Comparison of ENCODE assay signal across 10 mouse cellular contexts in genomic region chr16:17204990-17205389, GRCm38 (mm10). TPM values are rescaled to one million over a fixed set of nuclear protein-coding genes. Genes with fewer than 3 reads are reported as not detected.
DNase-seq lines count a peak whose midpoint lies in the region; ATAC-seq and TF ChIP-seq lines count a peak whose summit lies in the region.
"Had no signal": no experiment of that assay in that cellular context is flagged by ENCODE, and none has a peak within 500 bp of the region (broad histone marks: within the 10 kb centered on the region; RNA-seq: fewer than 3 reads in every experiment).

No protein-coding gene starts in this region.

- peaks cover 16% of the 10 kb centered on the region for H3K4me1 ChIP-seq in midbrain, embryonic 14.5 days (ENCODE audit: control insufficient read depth, insufficient read depth, low read length)
- H3K4me1 ChIP-seq in midbrain, embryonic 11.5 days (ENCODE audit: control insufficient read depth, insufficient read depth, low read length) = peaks cover 16% of the 10 kb centered on the region
- H3K4me1 ChIP-seq in heart, postnatal 0 days (ENCODE audit: control insufficient read depth, insufficient read depth) = peaks cover 12% of the 10 kb centered on the region

- no peak for TF ChIP-seq EP300 in heart, postnatal 0 days (IDR thresholded peaks at IDR 0.05; ENCODE audit: low read depth)

- no peak overlapping the region for H3K9ac ChIP-seq in midbrain, embryonic 14.5 days (replicated peaks; ENCODE audit: low read length)
- no peak overlapping the region for H3K9ac ChIP-seq in midbrain, embryonic 11.5 days (ENCODE audit: low read length)
- no peak overlapping the region for H3K9ac ChIP-seq in heart, postnatal 0 days (replicated peaks; ENCODE audit: low read depth, low read length)
- H3K9ac ChIP-seq: heart, embryonic 13.5 days had no signal

- H3K36me3 ChIP-seq in midbrain, embryonic 14.5 days (ENCODE audit: control insufficient read depth, insufficient read depth, low read length) = no peaks in the 10 kb centered on the region
- no peaks in the 10 kb centered on the region for H3K36me3 ChIP-seq in midbrain, embryonic 11.5 days (ENCODE audit: control insufficient read depth, insufficient read depth, low read length)
- H3K36me3 ChIP-seq in heart, postnatal 0 days (replicated peaks; ENCODE audit: control insufficient read depth, insufficient read depth, low read length) = no peaks in the 10 kb centered on the region
- H3K36me3 ChIP-seq: heart, embryonic 13.5 days had no signal

- no peaks in the 10 kb centered on the region for H3K9me3 ChIP-seq in midbrain, embryonic 14.5 days (ENCODE audit: control insufficient read depth, low read length)
- no peaks in the 10 kb centered on the region for H3K9me3 ChIP-seq in midbrain, embryonic 11.5 days (ENCODE audit: control insufficient read depth, low read length)
- H3K9me3 ChIP-seq in heart, postnatal 0 days (replicated peaks; ENCODE audit: control insufficient read depth, low read length) = no peaks in the 10 kb centered on the region
- H3K9me3 ChIP-seq: heart, embryonic 13.5 days; megakaryocyte, embryonic 14.5 days had no signal

- ATAC-seq in midbrain, embryonic 14.5 days (ENCODE audit: low FRiP score, low TSS enrichment) = no peak
- ATAC-seq in midbrain, embryonic 11.5 days (ENCODE audit: low FRiP score) = no peak
- no peak for ATAC-seq in heart, postnatal 0 days (ENCODE audit: insufficient read depth, low read depth)
- no peak for ATAC-seq in megakaryocyte progenitor cell, adult 5-6 weeks (replicated peaks; ENCODE audit: poor library complexity)

- H3K27ac ChIP-seq in midbrain, embryonic 14.5 days (replicated peaks; ENCODE audit: low read depth, low read length) = no peak overlapping the region
- no peak overlapping the region for H3K27ac ChIP-seq in midbrain, embryonic 11.5 days (ENCODE audit: low read depth, low read length)
- H3K27ac ChIP-seq in heart, postnatal 0 days (ENCODE audit: low read depth) = no peak overlapping the region
- H3K27ac ChIP-seq: heart, embryonic 13.5 days had no signal

- H3K4me2 ChIP-seq in midbrain, embryonic 14.5 days (ENCODE audit: low read length) = no peak overlapping the region
- no peak overlapping the region for H3K4me2 ChIP-seq in midbrain, embryonic 11.5 days
- no peak overlapping the region for H3K4me2 ChIP-seq in heart, postnatal 0 days (ENCODE audit: low read depth, low read length)
- H3K4me2 ChIP-seq: heart, embryonic 13.5 days had no signal

- 1% methylated on average over 6 of the region's 6 CpGs for WGBS in midbrain, embryonic 14.5 days
- 5% methylated on average over 6 of the region's 6 CpGs for WGBS in midbrain, embryonic 11.5 days
- WGBS in heart, postnatal 0 days = 5% methylated on average over 6 of the region's 6 CpGs

- no peak overlapping the region for H3K4me3 ChIP-seq in midbrain, embryonic 14.5 days (replicated peaks; ENCODE audit: low read depth, low read length)
- no peak overlapping the region for H3K4me3 ChIP-seq in midbrain, embryonic 11.5 days (ENCODE audit: low read depth, low read length)
- no peak overlapping the region for H3K4me3 ChIP-seq in heart, postnatal 0 days (ENCODE audit: low read depth, low read length)
- H3K4me3 ChIP-seq: heart, embryonic 13.5 days; megakaryocyte, embryonic 14.5 days had no signal

- no peaks in the 10 kb centered on the region for H3K27me3 ChIP-seq in midbrain, embryonic 14.5 days (ENCODE audit: control insufficient read depth, insufficient read depth, low read length)
- no peaks in the 10 kb centered on the region; the same call in 1 of the 2 replicates for H3K27me3 ChIP-seq in midbrain, embryonic 11.5 days (ENCODE audit: control insufficient read depth, insufficient read depth, low read length)
- H3K27me3 ChIP-seq in heart, postnatal 0 days (ENCODE audit: control insufficient read depth, insufficient read depth, low read length) = 0 out of 2 replicates have a peak, but pooled peaks cover 3% of the 10 kb centered on the region

- TF ChIP-seq CTCF in heart, postnatal 0 days (IDR thresholded peaks at IDR 0.05; ENCODE audit: low read depth) = peak; percentile 78

- DNase-seq in cerebellum, adult 18-20 months = peak; percentile 41 to 42
- DNase-seq in cerebellum, adult 11 months = no peak
- DNase-seq in midbrain, embryonic 14.5 days = peak; percentile 68
- DNase-seq in midbrain, embryonic 11.5 days (ENCODE audit: low spot score, missing footprints) = no peak
- no peak for DNase-seq in heart, postnatal 0 days (ENCODE audit: low spot score)
- peak; percentile 44 for DNase-seq in retina, postnatal 7 days (ENCODE audit: low read depth, low spot score)
- no peak for DNase-seq in testis, postnatal 14 days (ENCODE audit: low spot score)

RNA-seq across cellular contexts. Expression of gene Ube2l3, which starts 2.5 kb away (rescaled TPM):
- 272 and 297 TPM in 2 replicates for polyA plus RNA-seq in midbrain, embryonic 14.5 days (2014; fragmentation: Nextera tagmentation; extraction: Ambion mirVana)
- 429 and 446 TPM in 2 replicates for polyA plus RNA-seq in midbrain, embryonic 11.5 days (2014; fragmentation: Nextera tagmentation; extraction: Ambion mirVana)
- total RNA-seq in heart, postnatal 0 days (2014; rRNA removed; ENCODE audit: low replicate concordance) = 62.5 and 79.2 TPM in 2 replicates
- 254 and 255 TPM in 2 replicates for polyA plus RNA-seq in heart, postnatal 0 days (2015; fragmentation: Nextera tagmentation; extraction: Ambion mirVana)
- total RNA-seq in megakaryocyte progenitor cell, adult 5-6 weeks (2015) = 312 and 333 TPM in 2 replicates
- total RNA-seq in megakaryocyte progenitor cell, adult 5-6 weeks (2017) = 87.5 and 107 TPM in 2 replicates

RNA-seq across cellular contexts. Expression of gene Rimbp3, which starts 3.4 kb away (rescaled TPM):
- polyA plus RNA-seq in midbrain, embryonic 14.5 days (2014; fragmentation: Nextera tagmentation; extraction: Ambion mirVana) = 1.8 and 2.0 TPM in 2 replicates
- polyA plus RNA-seq in midbrain, embryonic 11.5 days (2014; fragmentation: Nextera tagmentation; extraction: Ambion mirVana) = 1.2 and 1.7 TPM in 2 replicates
- total RNA-seq in heart, postnatal 0 days (2014; rRNA removed; ENCODE audit: low replicate concordance) = 0.15 and 0.61 TPM in 2 replicates
- polyA plus RNA-seq in heart, postnatal 0 days (2015; fragmentation: Nextera tagmentation; extraction: Ambion mirVana) = 0.11 and 0.14 TPM in 2 replicates
- total RNA-seq in megakaryocyte progenitor cell, adult 5-6 weeks (2015) = 0.69 and 0.95 TPM in 2 replicates
- 0.58 and 1.3 TPM in 2 replicates for total RNA-seq in megakaryocyte progenitor cell, adult 5-6 weeks (2017)

RNA-seq across cellular contexts. Expression of gene Hic2, which starts 28.4 kb away (rescaled TPM):
- 6.4 and 7.7 TPM in 2 replicates for polyA plus RNA-seq in midbrain, embryonic 14.5 days (2014; fragmentation: Nextera tagmentation; extraction: Ambion mirVana)
- polyA plus RNA-seq in midbrain, embryonic 11.5 days (2014; fragmentation: Nextera tagmentation; extraction: Ambion mirVana) = 10.3 and 10.8 TPM in 2 replicates
- 8.0 and 14.7 TPM in 2 replicates for total RNA-seq in heart, postnatal 0 days (2014; rRNA removed; ENCODE audit: low replicate concordance)
- 2.9 and 3.0 TPM in 2 replicates for polyA plus RNA-seq in heart, postnatal 0 days (2015; fragmentation: Nextera tagmentation; extraction: Ambion mirVana)
- total RNA-seq in megakaryocyte progenitor cell, adult 5-6 weeks (2015) = 1.8 and 1.9 TPM in 2 replicates
- 2.1 and 2.3 TPM in 2 replicates for total RNA-seq in megakaryocyte progenitor cell, adult 5-6 weeks (2017)

RNA-seq across cellular contexts. Expression of gene Ccdc116, which starts 58.0 kb away (rescaled TPM):
- 2.0 and 2.7 TPM in 2 replicates for polyA plus RNA-seq in midbrain, embryonic 14.5 days (2014; fragmentation: Nextera tagmentation; extraction: Ambion mirVana)
- polyA plus RNA-seq in midbrain, embryonic 11.5 days (2014; fragmentation: Nextera tagmentation; extraction: Ambion mirVana) = 0.40 and 0.41 TPM in 2 replicates
- 0.62 TPM in 1 of 2 replicates, not detected in the other for total RNA-seq in heart, postnatal 0 days (2014; rRNA removed; ENCODE audit: low replicate concordance)
- polyA plus RNA-seq in heart, postnatal 0 days (2015; fragmentation: Nextera tagmentation; extraction: Ambion mirVana) = 0.05 and 0.08 TPM in 2 replicates
- 2.2 and 4.8 TPM in 2 replicates for total RNA-seq in megakaryocyte progenitor cell, adult 5-6 weeks (2015)
- total RNA-seq in megakaryocyte progenitor cell, adult 5-6 weeks (2017) = 2.0 and 8.1 TPM in 2 replicates

Comparison
In these comparisons a context has a peak if more than half of its experiments do, and no peak if none do; other contexts are left out.
1. DNase-seq: peak in cerebellum, adult 18-20 months (2 of 2), midbrain, embryonic 14.5 days (single experiment) and retina, postnatal 7 days (single experiment); none in cerebellum, adult 11 months (single experiment), midbrain, embryonic 11.5 days (single experiment), heart, postnatal 0 days (single experiment) and testis, postnatal 14 days (single experiment).